Mouse (Mus musculus) ZHBTc4 (cell line): ENCODE results near the gene Eid3.

Experiments
- DNase-seq: peaks from one replicate; pipeline ENCODE4 v3.0.0-alpha.2; 2011; ENCODE audit warnings: low read depth, low spot score

Gene Eid3

DNA sequence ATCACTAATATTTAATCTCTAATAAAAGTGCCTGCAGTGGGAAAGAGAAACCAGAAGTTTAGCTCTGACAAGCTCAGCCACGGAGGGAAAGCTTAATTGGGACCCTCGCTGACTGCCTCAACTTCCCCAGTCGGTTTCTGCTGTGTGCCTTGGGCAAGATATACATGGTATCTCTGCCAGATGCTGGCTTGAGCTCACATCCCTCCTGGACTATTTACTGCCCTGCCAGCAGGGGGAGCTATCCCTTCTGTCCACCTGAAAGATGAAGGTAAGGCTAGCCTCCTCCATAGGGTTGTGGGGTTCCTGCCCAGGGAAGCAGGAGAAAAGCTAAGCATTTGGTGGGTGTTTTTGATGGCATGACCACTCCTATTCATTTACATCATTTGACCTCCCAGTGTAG, 43.8 kb downstream of the Eid3 start:
- DNase-seq: peak; percentile 29

DNA sequence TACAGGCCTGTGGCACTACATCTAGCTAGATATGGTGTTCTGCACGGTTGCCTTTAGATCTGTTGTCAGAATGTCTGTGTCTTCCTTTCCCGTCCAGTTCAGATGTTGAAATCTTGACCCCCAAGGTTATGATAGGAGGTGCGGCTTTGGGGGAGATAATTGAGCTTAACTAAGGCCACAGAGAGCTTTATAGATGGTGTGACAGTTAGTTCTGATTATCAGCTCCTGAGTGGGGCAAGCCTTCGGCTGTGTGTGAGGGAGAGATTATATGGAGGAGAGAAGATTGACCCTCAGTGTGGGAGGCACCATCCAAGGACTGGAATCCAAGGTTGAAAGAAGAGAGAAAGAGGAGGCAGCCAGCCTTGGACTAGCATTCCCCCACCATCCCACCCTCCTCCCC, 46.8 kb downstream of the Eid3 start:
- DNase-seq: no peak

- no peak for DNase-seq
These were observed 47.3 kb downstream of the Eid3 start for GRCm38 (mm10) chr10:82913772-82914171.
